Mouse (Mus musculus): Measurements from ENCODE around the gene Kntc1. TPM values are rescaled to one million over a fixed set of nuclear protein-coding genes. Genes with fewer than 3 reads are reported as not detected.

Gene Kntc1
- total and polyA plus RNA-seq, 2 experiments from 2014 or later = 3.0 to 9.5 TPM

GRCm38 (mm10) chr5:123851398-123851797 lies 101.9 kb downstream of the Kntc1 start:
- no peak overlapping the region for H3K27ac ChIP-seq (ENCODE audit: low read depth, low read length)
- no peak overlapping the region for H3K9ac ChIP-seq (replicated peaks; ENCODE audit: low read length, poor library complexity, severe bottlenecking)
- no peak overlapping the region for H3K4me2 ChIP-seq (ENCODE audit: low read depth, low read length, poor library complexity, severe bottlenecking)
- no peak for DNase-seq (ENCODE audit: low spot score)
- no peaks in the 10 kb centered on the region for H3K9me3 ChIP-seq (ENCODE audit: low read length)
- no peaks in the 10 kb centered on the region for H3K27me3 ChIP-seq (ENCODE audit: insufficient read depth, low read length)
- ATAC-seq (ENCODE audit: low FRiP score) = no peak
- no peak overlapping the region for H3K4me3 ChIP-seq (ENCODE audit: low read depth, low read length)
- H3K4me1 ChIP-seq (ENCODE audit: insufficient read depth, low read length) = no peaks in the 10 kb centered on the region
- no peaks in the 10 kb centered on the region for H3K36me3 ChIP-seq (ENCODE audit: insufficient read depth, low read length)
- no peak for TF ChIP-seq CTCF (IDR thresholded peaks at IDR 0.05)
- 68% methylated on average over 2 of the region's 2 CpGs for WGBS

GRCm38 (mm10) chr5:123853877-123854504 lies 104.5 kb downstream of the Kntc1 start:
- Histone ChIP-seq H3K4me3 (ENCODE audit: low read depth, low read length) (no peak overlapping the region), H3K4me1 (ENCODE audit: insufficient read depth, low read length) (no peaks in the 10 kb centered on the region), H3K9ac (replicated peaks; ENCODE audit: low read length, poor library complexity, severe bottlenecking) (no peak overlapping the region), H3K9me3 (ENCODE audit: low read length) (no peaks in the 10 kb centered on the region), H3K27ac (ENCODE audit: low read depth, low read length) (no peak overlapping the region), H3K27me3 (ENCODE audit: insufficient read depth, low read length) (no peaks in the 10 kb centered on the region), H3K4me2 (ENCODE audit: low read depth, low read length, poor library complexity, severe bottlenecking) (no peak overlapping the region), H3K36me3 (ENCODE audit: insufficient read depth, low read length) (no peaks in the 10 kb centered on the region)
- no peak for ATAC-seq (ENCODE audit: low FRiP score)
- DNase-seq (ENCODE audit: low spot score) = no peak
- no peak for TF ChIP-seq CTCF (IDR thresholded peaks at IDR 0.05)
- 91% methylated on average over 11 of the region's 11 CpGs for WGBS

GRCm38 (mm10) chr5:123854511-123854910 lies 105.0 kb downstream of the Kntc1 start:
- Histone ChIP-seq H3K4me3 (ENCODE audit: low read depth, low read length) (no peak overlapping the region), H3K27ac (ENCODE audit: low read depth, low read length) (no peak overlapping the region), H3K4me1 (ENCODE audit: insufficient read depth, low read length) (no peaks in the 10 kb centered on the region), H3K9me3 (ENCODE audit: low read length) (no peaks in the 10 kb centered on the region), H3K9ac (replicated peaks; ENCODE audit: low read length, poor library complexity, severe bottlenecking) (no peak overlapping the region), H3K4me2 (ENCODE audit: low read depth, low read length, poor library complexity, severe bottlenecking) (no peak overlapping the region), H3K36me3 (ENCODE audit: insufficient read depth, low read length) (no peaks in the 10 kb centered on the region), H3K27me3 (ENCODE audit: insufficient read depth, low read length) (no peaks in the 10 kb centered on the region)
- no peak for ATAC-seq (ENCODE audit: low FRiP score)
- no peak for TF ChIP-seq CTCF (IDR thresholded peaks at IDR 0.05)
- 90% methylated on average over 9 of the region's 9 CpGs for whole genome bisulfite sequencing
- no peak for DNase-seq (ENCODE audit: low spot score)

- no peak for TF ChIP-seq CTCF (IDR thresholded peaks at IDR 0.05)
- H3K36me3 ChIP-seq (ENCODE audit: insufficient read depth, low read length) = no peaks in the 10 kb centered on the region
- H3K27ac ChIP-seq (ENCODE audit: low read depth, low read length) = no peak overlapping the region
- H3K9me3 ChIP-seq (ENCODE audit: low read length) = no peaks in the 10 kb centered on the region
- no peak overlapping the region for H3K4me2 ChIP-seq (ENCODE audit: low read depth, low read length, poor library complexity, severe bottlenecking)
- ATAC-seq (ENCODE audit: low FRiP score) (no peak), DNase-seq (ENCODE audit: low spot score) (no peak)
- no peak overlapping the region for H3K9ac ChIP-seq (replicated peaks; ENCODE audit: low read length, poor library complexity, severe bottlenecking)
- H3K4me1 ChIP-seq (ENCODE audit: insufficient read depth, low read length) = no peaks in the 10 kb centered on the region
- H3K27me3 ChIP-seq (ENCODE audit: insufficient read depth, low read length) = no peaks in the 10 kb centered on the region
- WGBS = 76% methylated on average over 11 of the region's 11 CpGs
- no peak overlapping the region for H3K4me3 ChIP-seq (ENCODE audit: low read depth, low read length)
These were observed 109.3 kb downstream of the Kntc1 start for GRCm38 (mm10) chr5:123858798-123859197.

GRCm38 (mm10) chr5:123862374-123863350 lies 113.1 kb downstream of the Kntc1 start:
- no peaks in the 10 kb centered on the region for H3K9me3 ChIP-seq (ENCODE audit: low read length)
- DNase-seq (ENCODE audit: low spot score) = no peak
- no peak for ATAC-seq (ENCODE audit: low FRiP score)
- H3K36me3 ChIP-seq (ENCODE audit: insufficient read depth, low read length) = no peaks in the 10 kb centered on the region
- no peak overlapping the region for H3K4me2 ChIP-seq (ENCODE audit: low read depth, low read length, poor library complexity, severe bottlenecking)
- no peaks in the 10 kb centered on the region for H3K4me1 ChIP-seq (ENCODE audit: insufficient read depth, low read length)
- TF ChIP-seq CTCF (IDR thresholded peaks at IDR 0.05) = no peak
- no peak overlapping the region for H3K27ac ChIP-seq (ENCODE audit: low read depth, low read length)
- H3K9ac ChIP-seq (replicated peaks; ENCODE audit: low read length, poor library complexity, severe bottlenecking) = no peak overlapping the region
- H3K4me3 ChIP-seq (ENCODE audit: low read depth, low read length) = no peak overlapping the region
- no peaks in the 10 kb centered on the region for H3K27me3 ChIP-seq (ENCODE audit: insufficient read depth, low read length)
- 81% methylated on average over 15 of the region's 15 CpGs for WGBS

- ATAC-seq (ENCODE audit: low FRiP score) = no peak
- no peaks in the 10 kb centered on the region for H3K27me3 ChIP-seq (ENCODE audit: insufficient read depth, low read length)
- H3K4me3 ChIP-seq (ENCODE audit: low read depth, low read length) = no peak overlapping the region
- no peak for DNase-seq (ENCODE audit: low spot score)
- H3K9me3 ChIP-seq (ENCODE audit: low read length) = no peaks in the 10 kb centered on the region
- no peak overlapping the region for H3K9ac ChIP-seq (replicated peaks; ENCODE audit: low read length, poor library complexity, severe bottlenecking)
- no peaks in the 10 kb centered on the region for H3K36me3 ChIP-seq (ENCODE audit: insufficient read depth, low read length)
- H3K27ac ChIP-seq (ENCODE audit: low read depth, low read length) = no peak overlapping the region
- 88% methylated on average over 14 of the region's 14 CpGs for WGBS
- no peaks in the 10 kb centered on the region for H3K4me1 ChIP-seq (ENCODE audit: insufficient read depth, low read length)
- H3K4me2 ChIP-seq (ENCODE audit: low read depth, low read length, poor library complexity, severe bottlenecking) = no peak overlapping the region
- TF ChIP-seq CTCF (IDR thresholded peaks at IDR 0.05) = no peak
These were observed 114.4 kb downstream of the Kntc1 start for GRCm38 (mm10) chr5:123863934-123864333.
